ENCODE assay signal across 8 mouse cellular contexts in genomic region chr10:39239498-39240177, GRCm38 (mm10).
DNase-seq lines count a peak whose midpoint lies in the region; ATAC-seq and TF ChIP-seq lines count a peak whose summit lies in the region.

No protein-coding gene starts in this region.

- H3K9me3 ChIP-seq in MEL (replicated peaks; ENCODE audit: insufficient read depth, low read length), result no peaks in the 10 kb centered on the region
- H3K9me3 ChIP-seq in hindbrain, embryonic 12.5 days (replicated peaks), result no peaks in the 10 kb centered on the region
- no peaks in the 10 kb centered on the region for H3K9me3 ChIP-seq in lung, postnatal 0 days (ENCODE audit: low read length)

- no peak overlapping the region for H3K27ac ChIP-seq in MEL (ENCODE audit: control insufficient read depth, low read depth, low read length)
- no peak overlapping the region for H3K27ac ChIP-seq in cerebellum, adult 2 months (ENCODE audit: insufficient read depth, low read length)
- H3K27ac ChIP-seq in hindbrain, embryonic 12.5 days, result no peak overlapping the region
- no peak overlapping the region for H3K27ac ChIP-seq in lung, postnatal 0 days (ENCODE audit: low read length)

- peak; percentile 88 for ATAC-seq in hindbrain, embryonic 12.5 days (ENCODE audit: low FRiP score)
- ATAC-seq in lung, postnatal 0 days, result peak; percentile 62

- peak overlapping the region; percentile 42 for H3K4me2 ChIP-seq in hindbrain, embryonic 12.5 days (replicated peaks)
- no peak overlapping the region for H3K4me2 ChIP-seq in lung, postnatal 0 days (replicated peaks; ENCODE audit: low read depth, low read length)

- no peaks in the 10 kb centered on the region for H3K36me3 ChIP-seq in MEL (ENCODE audit: control insufficient read depth in 1 of 2, insufficient read depth in 2 of 2, low read length in 2 of 2)
- H3K36me3 ChIP-seq in hindbrain, embryonic 12.5 days, result no peaks in the 10 kb centered on the region
- no peaks in the 10 kb centered on the region for H3K36me3 ChIP-seq in lung, postnatal 0 days (ENCODE audit: insufficient read depth, low read length)

- no peak for TF ChIP-seq EP300 in MEL (IDR thresholded peaks at IDR 0.05; ENCODE audit: low read depth in 1 of 2, low read length in 2 of 2)
- no peak for TF ChIP-seq EP300 in lung, postnatal 0 days (IDR thresholded peaks at IDR 0.05)

- no peaks in the 10 kb centered on the region for H3K4me1 ChIP-seq in MEL (ENCODE audit: control insufficient read depth in 1 of 2, insufficient read depth in 2 of 2, low read length in 2 of 2)
- 0 out of 2 replicates have a peak, but pooled peaks cover 3% of the 10 kb centered on the region for H3K4me1 ChIP-seq in cerebellum, adult 2 months (ENCODE audit: control insufficient read depth, insufficient read depth, low read length)
- peaks cover 14% of the 10 kb centered on the region for H3K4me1 ChIP-seq in hindbrain, embryonic 12.5 days
- H3K4me1 ChIP-seq in lung, postnatal 0 days (ENCODE audit: insufficient read depth, low read depth, low read length), result 0 out of 2 replicates have a peak, but pooled peaks cover 4% of the 10 kb centered on the region

- no peak overlapping the region for H3K9ac ChIP-seq in MEL (ENCODE audit: control insufficient read depth, low read depth, low read length, poor library complexity, severe bottlenecking)
- 0 out of 2 replicates have a peak overlapping the region, but pooled peaks have one; percentile 4 for H3K9ac ChIP-seq in hindbrain, embryonic 12.5 days
- H3K9ac ChIP-seq in lung, postnatal 0 days (replicated peaks; ENCODE audit: low read depth), result no peak overlapping the region

- peak; percentile 43 for DNase-seq in MEL (ENCODE audit: low read depth, low spot score)
- DNase-seq in cerebellum, adult 2 months, result peak; percentile 72 to 73
- DNase-seq in frontal cortex, postnatal 10 days (ENCODE audit: low spot score in 2 of 2), result peak; percentile 60 to 77
- peak; percentile 86 to 87 for DNase-seq in layer of hippocampus, postnatal 10 days (ENCODE audit: low spot score in 2 of 2)
- peak; percentile 80 for DNase-seq in lung, postnatal 0 days (ENCODE audit: low spot score)
- peak; percentile 57 for DNase-seq in ovary, postnatal 36 days (ENCODE audit: low spot score)
- DNase-seq in thymus, postnatal 25 days, result peak; percentile 74

- no peaks in the 10 kb centered on the region; a peak in 1 of 4 replicates for H3K27me3 ChIP-seq in MEL (ENCODE audit: control insufficient read depth in 1 of 2, insufficient read depth in 2 of 2, low read length in 2 of 2)
- H3K27me3 ChIP-seq in cerebellum, adult 2 months (ENCODE audit: control insufficient read depth, insufficient read depth, low read length), result no peaks in the 10 kb centered on the region
- H3K27me3 ChIP-seq in hindbrain, embryonic 12.5 days, result no peaks in the 10 kb centered on the region
- no peaks in the 10 kb centered on the region for H3K27me3 ChIP-seq in lung, postnatal 0 days (replicated peaks; ENCODE audit: insufficient read depth, low read length)

- peak; percentile 58 to 66 (median 61) for TF ChIP-seq CTCF in MEL (IDR thresholded peaks at IDR 0.05 in 2 of 3, conservative IDR thresholded peaks at IDR 0.05 in 1 of 3; ENCODE audit: control insufficient read depth in 1 of 3, insufficient read depth in 1 of 3, low read depth in 2 of 3, low read length in 3 of 3, poor library complexity in 1 of 3, severe bottlenecking in 1 of 3)
- TF ChIP-seq CTCF in cerebellum, adult 2 months (IDR thresholded peaks at IDR 0.05; ENCODE audit: borderline replicate concordance, insufficient read depth, low read depth, low read length), result peak; percentile 75
- TF ChIP-seq CTCF in lung, postnatal 0 days (IDR thresholded peaks at IDR 0.05), result peak; percentile 82

- no peak for TF ChIP-seq POLR2A in MEL (IDR thresholded peaks at IDR 0.05; ENCODE audit: control insufficient read depth in 1 of 2, insufficient read depth in 1 of 2, low read depth in 1 of 2, low read length in 2 of 2, poor library complexity in 1 of 2)
- TF ChIP-seq POLR2A in cerebellum, adult 2 months (IDR thresholded peaks at IDR 0.05; ENCODE audit: borderline replicate concordance, insufficient read depth, low read length), result no peak

- H3K4me3 ChIP-seq in MEL (ENCODE audit: control insufficient read depth in 1 of 2, insufficient read depth in 1 of 2, low read depth in 2 of 2, low read length in 2 of 2), result no peak overlapping the region
- peak overlapping the region; percentile 43 for H3K4me3 ChIP-seq in cerebellum, adult 2 months (replicated peaks; ENCODE audit: insufficient read depth, low read depth, low read length)
- H3K4me3 ChIP-seq in hindbrain, embryonic 12.5 days, result no peak overlapping the region
- no peak overlapping the region for H3K4me3 ChIP-seq in lung, postnatal 0 days (ENCODE audit: low read depth, low read length)

- 12% methylated on average over 17 of the region's 17 CpGs for WGBS in cerebellum, adult 2 months
- WGBS in hindbrain, embryonic 12.5 days, result 16% methylated on average over 17 of the region's 17 CpGs
- WGBS in lung, postnatal 0 days, result 16% methylated on average over 17 of the region's 17 CpGs

- peak; percentile 61 for TF ChIP-seq RAD21 in MEL (IDR thresholded peaks at IDR 0.05; ENCODE audit: low read depth, low read length)

- no peaks in the 10 kb centered on the region for H3K79me2 ChIP-seq in MEL (ENCODE audit: control insufficient read depth, insufficient read depth, low read length, poor library complexity)

TF ChIP-seq in MEL, 35 proteins besides CTCF, POLR2A, EP300 and RAD21:
- no peak for TF ChIP-seq CHD1 (IDR thresholded peaks at IDR 0.05; ENCODE audit: low read depth, low read length)
- no peak for TF ChIP-seq CHD2 (IDR thresholded peaks at IDR 0.05; ENCODE audit: low read length)
- TF ChIP-seq RCOR1 (IDR thresholded peaks at IDR 0.05; ENCODE audit: low read depth, low read length), result no peak
- TF ChIP-seq TBP (IDR thresholded peaks at IDR 0.05; ENCODE audit: low read depth, low read length), result no peak
- no peak for TF ChIP-seq MAX (IDR thresholded peaks at IDR 0.05; ENCODE audit: low read length)
- peak; percentile 63 for TF ChIP-seq SMC3 (IDR thresholded peaks at IDR 0.05; ENCODE audit: low read depth, low read length)
- TF ChIP-seq NELFE (IDR thresholded peaks at IDR 0.05; ENCODE audit: low read depth, low read length), result no peak
- no peak for TF ChIP-seq ZKSCAN1 (IDR thresholded peaks at IDR 0.05; ENCODE audit: low read depth, low read length)
- peak; percentile 46; the same call in 1 of the 2 replicates for TF ChIP-seq ZC3H11A (IDR thresholded peaks at IDR 0.05; ENCODE audit: low read depth, low read length)
- no peak for TF ChIP-seq GATA1 (IDR thresholded peaks at IDR 0.05; ENCODE audit: low read depth, low read length)
